Comparison of ENCODE assay signal across 8 mouse cellular contexts in genomic region chr15:83148395-83148794, GRCm38 (mm10). TPM values are rescaled to one million over a fixed set of nuclear protein-coding genes. Genes with fewer than 3 reads are reported as not detected.
DNase-seq lines count a peak whose midpoint lies in the region; ATAC-seq and TF ChIP-seq lines count a peak whose summit lies in the region.

No protein-coding gene starts in this region.

- H3K4me2 ChIP-seq in kidney, postnatal 0 days (ENCODE audit: low read length), result peak overlapping the region; percentile 72

- peak overlapping the region; percentile 83 for H3K9ac ChIP-seq in kidney, postnatal 0 days (ENCODE audit: low read depth, low read length)

- H3K4me1 ChIP-seq in kidney, postnatal 0 days (replicated peaks; ENCODE audit: insufficient read depth, low read length), result peaks cover 2% of the 10 kb centered on the region; the same call in 1 of the 2 replicates
- H3K4me1 ChIP-seq in bone marrow, adult 2 months (ENCODE audit: control insufficient read depth, insufficient read depth, low read length), result no peaks in the 10 kb centered on the region
- peaks cover 19% of the 10 kb centered on the region for H3K4me1 ChIP-seq in hindbrain, embryonic 10.5 days (replicated peaks)

- ATAC-seq in kidney, postnatal 0 days (replicated peaks; ENCODE audit: low FRiP score, low read depth), result no peak

- DNase-seq in kidney, postnatal 0 days (ENCODE audit: low spot score), result peak; percentile 41
- no peak for DNase-seq in kidney, adult 8-10 months
- no peak for DNase-seq in hindbrain, embryonic 10.5 days (ENCODE audit: low spot score)
- DNase-seq in urinary bladder, postnatal 25 days (ENCODE audit: low spot score), result no peak
- DNase-seq in layer of hippocampus, adult 18-20 months (ENCODE audit: low spot score in 2 of 2), result no peak
- DNase-seq in adrenal gland, postnatal 4 days (ENCODE audit: low spot score in 2 of 2), result no peak

- H3K4me3 ChIP-seq in kidney, postnatal 0 days (replicated peaks; ENCODE audit: low read depth, low read length), result peak overlapping the region; percentile 90
- H3K4me3 ChIP-seq in bone marrow, adult 2 months (replicated peaks; ENCODE audit: control insufficient read depth, low read depth, low read length), result peak overlapping the region; percentile 90
- H3K4me3 ChIP-seq in hindbrain, embryonic 10.5 days, result peak overlapping the region; percentile 96
- peak overlapping the region; percentile 93 for H3K4me3 ChIP-seq in macrophage (ENCODE audit: inconsistent target)

- H3K9me3 ChIP-seq in kidney, postnatal 0 days (replicated peaks; ENCODE audit: low read length), result no peaks in the 10 kb centered on the region
- no peaks in the 10 kb centered on the region for H3K9me3 ChIP-seq in hindbrain, embryonic 10.5 days

- 3% methylated on average over 21 of the region's 21 CpGs for WGBS in kidney, postnatal 0 days
- 1% methylated on average over 21 of the region's 21 CpGs for WGBS in bone marrow, adult 2 months
- 4% methylated on average over 21 of the region's 21 CpGs for WGBS in hindbrain, embryonic 10.5 days
- under 1% methylated on average over 21 of the region's 21 CpGs for WGBS in macrophage (ENCODE audit: missing documents)

- H3K79me2 ChIP-seq in macrophage (ENCODE audit: inconsistent target), result peaks cover 53% of the 10 kb centered on the region

- H3K27ac ChIP-seq in kidney, postnatal 0 days, result peak overlapping the region; percentile 95
- H3K27ac ChIP-seq in bone marrow, adult 2 months (ENCODE audit: control insufficient read depth, insufficient read depth, low read depth, low read length, poor library complexity), result peak overlapping the region; percentile 100
- H3K27ac ChIP-seq in hindbrain, embryonic 10.5 days, result peak overlapping the region; percentile 99
- H3K27ac ChIP-seq in macrophage, result peak overlapping the region; percentile 81

- TF ChIP-seq POLR2A in bone marrow, adult 2 months (IDR thresholded peaks at IDR 0.05; ENCODE audit: borderline replicate concordance, control insufficient read depth, low read depth, low read length), result no peak

- peaks cover 9% of the 10 kb centered on the region; the same call in 1 of the 2 replicates for H3K36me3 ChIP-seq in kidney, postnatal 0 days (ENCODE audit: insufficient read depth, low read length)
- peaks cover 48% of the 10 kb centered on the region for H3K36me3 ChIP-seq in hindbrain, embryonic 10.5 days
- peaks cover 7% of the 10 kb centered on the region; the same call in 1 of the 2 replicates for H3K36me3 ChIP-seq in macrophage (ENCODE audit: inconsistent target)

- TF ChIP-seq CTCF in kidney, postnatal 0 days (IDR thresholded peaks at IDR 0.05; ENCODE audit: low read depth), result no peak
- no peak for TF ChIP-seq CTCF in bone marrow, adult 2 months (IDR thresholded peaks at IDR 0.05; ENCODE audit: control insufficient read depth, insufficient read depth, low read length)

- no peaks in the 10 kb centered on the region for H3K27me3 ChIP-seq in kidney, postnatal 0 days (ENCODE audit: insufficient read depth, low read length)
- no peaks in the 10 kb centered on the region for H3K27me3 ChIP-seq in hindbrain, embryonic 10.5 days (ENCODE audit: insufficient read depth, poor library complexity, severe bottlenecking)

RNA-seq across cellular contexts. Expression of gene Poldip3, which starts 0.8 kb away (rescaled TPM):
- 88.6 and 101 TPM in 2 replicates for polyA plus RNA-seq in kidney, postnatal 0 days (2015; fragmentation: Nextera tagmentation; extraction: Ambion mirVana)
- 24.6 and 42.3 TPM in 2 replicates for polyA plus RNA-seq in bone marrow, adult 2 months (2011; ENCODE audit: insufficient read depth, insufficient read length, low replicate concordance, missing spikeins)
- 180 and 190 TPM in 2 replicates for polyA plus RNA-seq in hindbrain, embryonic 10.5 days (2016; fragmentation: Nextera tagmentation; extraction: Ambion mirVana)
- total RNA-seq in macrophage (2018; cell fraction: chromatin; rRNA removed), result 100 to 1,000 TPM; 146 to 247 (median 200) TPM
- total RNA-seq in macrophage (2018; cell fraction: cytosol; rRNA removed), result 100 to 1,000 TPM in 2 of 26 experiments, 10 to 100 TPM in 24; 75.1 to 105 (median 86.4) TPM
- total RNA-seq in macrophage (2018; cell fraction: nucleus; rRNA removed), result 100 to 1,000 TPM; 107 to 217 (median 136) TPM
- polyA plus RNA-seq in macrophage (2018), result 48.8 to 64.2 TPM (median 61.5 TPM) in 3 replicates
- total RNA-seq in layer of hippocampus, adult 18-20 months (2021), result 10 to 100 TPM; 90.1 to 93.9 TPM
- 100 to 1,000 TPM; 148 to 152 TPM for total RNA-seq in adrenal gland, postnatal 4 days (2021)

RNA-seq across cellular contexts. Expression of gene Cyb5r3, which starts 24.0 kb away (rescaled TPM):
- polyA plus RNA-seq in kidney, postnatal 0 days (2015; fragmentation: Nextera tagmentation; extraction: Ambion mirVana), result 90.9 and 104 TPM in 2 replicates
- 53.6 and 59.1 TPM in 2 replicates for polyA plus RNA-seq in bone marrow, adult 2 months (2011; ENCODE audit: insufficient read depth, insufficient read length, low replicate concordance, missing spikeins)
- polyA plus RNA-seq in hindbrain, embryonic 10.5 days (2016; fragmentation: Nextera tagmentation; extraction: Ambion mirVana), result 240 and 270 TPM in 2 replicates
- 10 to 100 TPM; 12.0 to 63.5 (median 25.2) TPM for total RNA-seq in macrophage (2018; cell fraction: chromatin; rRNA removed)
- 100 to 1,000 TPM in 21 of 26 experiments, 10 to 100 TPM in 5; 77.6 to 133 (median 112) TPM for total RNA-seq in macrophage (2018; cell fraction: cytosol; rRNA removed)
- total RNA-seq in macrophage (2018; cell fraction: nucleus; rRNA removed), result 10 to 100 TPM; 19.6 to 67.0 (median 35.6) TPM
- 102 to 248 TPM (median 154 TPM) in 3 replicates for polyA plus RNA-seq in macrophage (2018)
- total RNA-seq in layer of hippocampus, adult 18-20 months (2021), result 10 to 100 TPM; 71.2 to 71.5 TPM
- total RNA-seq in adrenal gland, postnatal 4 days (2021), result 100 to 1,000 TPM; 201 to 210 TPM

RNA-seq across cellular contexts. Expression of gene Rrp7a, which starts 25.8 kb away (rescaled TPM):
- 52.9 and 56.2 TPM in 2 replicates for polyA plus RNA-seq in kidney, postnatal 0 days (2015; fragmentation: Nextera tagmentation; extraction: Ambion mirVana)
- polyA plus RNA-seq in bone marrow, adult 2 months (2011; ENCODE audit: insufficient read depth, insufficient read length, low replicate concordance, missing spikeins), result 24.6 and 31.6 TPM in 2 replicates
- 85.3 and 85.4 TPM in 2 replicates for polyA plus RNA-seq in hindbrain, embryonic 10.5 days (2016; fragmentation: Nextera tagmentation; extraction: Ambion mirVana)
- total RNA-seq in macrophage (2018; cell fraction: chromatin; rRNA removed), result 100 to 1,000 TPM in 4 of 26 experiments, 10 to 100 TPM in 22; 35.4 to 192 (median 66.1) TPM
- total RNA-seq in macrophage (2018; cell fraction: cytosol; rRNA removed), result 10 to 100 TPM; 32.6 to 61.8 (median 46.3) TPM
- total RNA-seq in macrophage (2018; cell fraction: nucleus; rRNA removed), result 100 to 1,000 TPM in 2 of 26 experiments, 10 to 100 TPM in 24; 41.1 to 136 (median 76.9) TPM
- polyA plus RNA-seq in macrophage (2018), result 36.6 to 49.8 TPM (median 45.8 TPM) in 3 replicates
- total RNA-seq in layer of hippocampus, adult 18-20 months (2021), result 100 to 1,000 TPM; 163 to 164 TPM
- total RNA-seq in adrenal gland, postnatal 4 days (2021), result 100 to 1,000 TPM; 105 to 108 TPM

RNA-seq across cellular contexts. Expression of gene Serhl, which starts 59.1 kb away (rescaled TPM):
- 76.5 and 83.5 TPM in 2 replicates for polyA plus RNA-seq in kidney, postnatal 0 days (2015; fragmentation: Nextera tagmentation; extraction: Ambion mirVana)
- 22.8 and 31.5 TPM in 2 replicates for polyA plus RNA-seq in bone marrow, adult 2 months (2011; ENCODE audit: insufficient read depth, insufficient read length, low replicate concordance, missing spikeins)
- 57.1 and 58.9 TPM in 2 replicates for polyA plus RNA-seq in hindbrain, embryonic 10.5 days (2016; fragmentation: Nextera tagmentation; extraction: Ambion mirVana)
- 100 to 1,000 TPM in 13 of 26 experiments, 10 to 100 TPM in 13; 49.6 to 141 (median 99.2) TPM for total RNA-seq in macrophage (2018; cell fraction: chromatin; rRNA removed)
- total RNA-seq in macrophage (2018; cell fraction: cytosol; rRNA removed), result 10 to 100 TPM; 19.4 to 31.5 (median 24.0) TPM
- total RNA-seq in macrophage (2018; cell fraction: nucleus; rRNA removed), result 10 to 100 TPM; 25.0 to 74.6 (median 52.3) TPM
- polyA plus RNA-seq in macrophage (2018), result 16.2 to 29.9 TPM (median 28.5 TPM) in 3 replicates
- 10 to 100 TPM in 1 of 2 experiments, 1 to 10 TPM in 1; 8.5 to 10.6 TPM for total RNA-seq in layer of hippocampus, adult 18-20 months (2021)
- total RNA-seq in adrenal gland, postnatal 4 days (2021), result 10 to 100 TPM; 71.4 to 76.7 TPM
